Mouse (Mus musculus) thymus, adult 2 months (tissue): ENCODE measurements around the gene Tmem200b. TPM values are rescaled to one million over a fixed set of nuclear protein-coding genes. Genes with fewer than 3 reads are reported as not detected.

Experiments
- DNase-seq: peaks from one replicate; pipeline ENCODE4 v3.0.0; 2021
- H3K27ac ChIP-seq: fragments of 200-500 bp; 2 replicates; pipeline ENCODE4 v1.5.1; 2012; ENCODE audit warnings: low read length, control low read depth; ENCODE audit not compliant: control insufficient read depth, insufficient read depth
- H3K27me3 ChIP-seq: fragments of 200-500 bp; 2 replicates; pipeline ENCODE4 v1.6.1; 2012; ENCODE audit warnings: mild to moderate bottlenecking, low read length, moderate library complexity, mixed read lengths; ENCODE audit not compliant: control insufficient read depth, insufficient read depth
- H3K36me3 ChIP-seq: fragments of 200-500 bp; 2 replicates; pipeline ENCODE4 v1.6.1; 2012; ENCODE audit warnings: mild to moderate bottlenecking, low read length, moderate library complexity; ENCODE audit not compliant: control insufficient read depth, insufficient read depth
- H3K4me1 ChIP-seq: fragments of 200-500 bp; replicated peaks from 2 replicates; pipeline ENCODE4 v1.6.1; 2012; ENCODE audit warnings: low read length; ENCODE audit not compliant: control insufficient read depth, insufficient read depth
- H3K4me3 ChIP-seq: fragments of 200-500 bp; 2 replicates; pipeline ENCODE4 v1.5.1; 2012; ENCODE audit warnings: mild to moderate bottlenecking, low read length, control low read depth, moderate library complexity; ENCODE audit not compliant: control insufficient read depth, insufficient read depth
- CTCF ChIP-seq: fragments of 200-500 bp; IDR thresholded peaks from 2 replicates; pipeline ENCODE4 v1.5.1; 2012; ENCODE audit warnings: mild to moderate bottlenecking, control low read depth, low read length, moderate library complexity, borderline replicate concordance; ENCODE audit not compliant: control insufficient read depth, poor library complexity, insufficient read depth; ENCODE audit errors: extremely low read depth
- POLR2A ChIP-seq: fragments of 200-500 bp; IDR thresholded peaks from 2 replicates; pipeline ENCODE4 v1.6.1; 2012; ENCODE audit warnings: mild to moderate bottlenecking, low read length, control low read depth, moderate library complexity; ENCODE audit not compliant: control insufficient read depth, poor library complexity, insufficient read depth; ENCODE audit errors: extremely low read depth
- WGBS: fragments of 180-500 bp; shearing (Covaris S2); methylation state at CpG from one replicate; pipeline ENCODE4 v1.1.7; 2018; 5-methylcytosine and 5-hydroxymethylcytosine counted together
- polyA plus RNA-seq: library from polyadenylated mRNA; depleted of rRNA; stranded (reverse); fragments of >200 nt; gene quantifications from 2 replicates; pipeline ENCODE4 v1.2.3, GENCODE M21; 2012

The Tmem200b gene
- polyA plus RNA-seq, 1 experiment, result 4.9 TPM

DNA sequence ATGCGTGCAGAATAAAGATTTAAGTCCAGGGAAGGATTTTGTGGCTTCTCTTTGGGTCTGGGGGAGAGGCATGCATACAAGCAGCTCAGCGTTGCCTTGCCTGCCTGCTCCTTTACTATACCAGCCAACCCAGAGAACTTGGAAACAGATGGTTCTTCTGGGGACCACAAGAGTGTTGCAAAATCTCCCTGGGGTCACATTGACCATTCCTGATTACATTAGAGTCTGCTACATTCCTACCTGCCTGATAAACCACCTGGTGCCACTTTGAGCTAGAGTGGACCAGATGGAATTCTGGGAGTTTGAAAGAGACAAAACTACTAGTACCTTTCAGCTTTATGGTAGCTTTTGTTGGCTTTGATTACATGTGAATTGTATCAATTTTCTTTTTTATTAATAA is 44.7 kb upstream of the Tmem200b start:
- 78% methylated on average over 2 of the region's 2 CpGs for WGBS
- Histone ChIP-seq H3K27me3 (no peaks in the 10 kb centered on the region), H3K27ac (no peak overlapping the region), H3K4me3 (no peak overlapping the region), H3K36me3 (no peaks in the 10 kb centered on the region), H3K4me1 (peaks cover 6% of the 10 kb centered on the region; the same call in 1 of the 2 replicates)
- DNase-seq, result no peak
- no peak for TF ChIP-seq CTCF
- TF ChIP-seq POLR2A, result no peak

DNA sequence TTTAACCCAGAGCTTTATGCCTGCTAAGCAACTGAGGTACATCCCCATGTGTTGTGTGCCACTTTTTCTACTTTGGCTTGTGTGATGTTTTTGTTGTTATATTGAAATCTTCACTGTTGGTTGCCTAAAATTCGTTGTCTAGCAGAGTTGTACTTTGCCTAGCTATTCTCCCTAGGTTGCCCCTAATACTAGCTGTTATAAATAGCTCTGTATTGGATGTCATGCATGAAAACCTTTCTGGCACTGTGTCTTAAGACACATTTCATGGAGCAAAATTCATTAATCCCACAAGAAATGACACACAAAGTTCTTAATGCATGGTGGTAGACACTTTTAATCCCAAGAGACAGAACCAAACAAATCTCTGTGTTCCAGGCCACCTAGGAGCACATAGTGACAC is 41.9 kb upstream of the Tmem200b start:
- H3K27me3 ChIP-seq, result no peaks in the 10 kb centered on the region
- WGBS, result 71% methylated on average over 1 of the region's 1 CpGs
- H3K4me1 ChIP-seq, result peaks cover 6% of the 10 kb centered on the region; the same call in 1 of the 2 replicates
- DNase-seq, result no peak
- no peaks in the 10 kb centered on the region for H3K36me3 ChIP-seq
- H3K27ac ChIP-seq, result no peak overlapping the region
- no peak overlapping the region for H3K4me3 ChIP-seq
- no peak for TF ChIP-seq CTCF
- no peak for TF ChIP-seq POLR2A

DNA sequence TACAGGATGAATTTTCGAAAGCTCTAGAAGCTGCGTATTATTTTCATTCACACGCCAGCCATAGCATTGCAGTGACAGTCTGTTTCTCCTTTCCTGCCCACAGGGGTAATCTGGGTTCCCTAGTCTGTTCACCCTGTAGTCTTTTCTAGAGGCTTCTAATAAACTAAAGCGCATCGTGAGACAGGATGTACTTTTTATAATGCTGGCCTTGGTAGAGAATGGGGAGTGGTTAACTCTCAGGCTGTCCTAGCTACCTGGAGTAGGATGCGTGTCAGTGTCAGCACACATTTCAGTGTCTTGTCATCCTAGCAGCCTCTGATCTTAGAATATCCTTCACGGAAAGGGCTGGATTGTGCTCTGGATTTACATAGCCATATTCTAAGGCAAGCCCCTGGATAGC is 40.3 kb upstream of the Tmem200b start:
- Histone ChIP-seq H3K27me3 (no peaks in the 10 kb centered on the region), H3K4me3 (no peak overlapping the region), H3K4me1 (no peaks in the 10 kb centered on the region), H3K36me3 (peaks cover 13% of the 10 kb centered on the region), H3K27ac (no peak overlapping the region)
- 85% methylated on average over 7 of the region's 7 CpGs for WGBS
- no peak for TF ChIP-seq POLR2A
- no peak for TF ChIP-seq CTCF
- DNase-seq, result no peak

DNA sequence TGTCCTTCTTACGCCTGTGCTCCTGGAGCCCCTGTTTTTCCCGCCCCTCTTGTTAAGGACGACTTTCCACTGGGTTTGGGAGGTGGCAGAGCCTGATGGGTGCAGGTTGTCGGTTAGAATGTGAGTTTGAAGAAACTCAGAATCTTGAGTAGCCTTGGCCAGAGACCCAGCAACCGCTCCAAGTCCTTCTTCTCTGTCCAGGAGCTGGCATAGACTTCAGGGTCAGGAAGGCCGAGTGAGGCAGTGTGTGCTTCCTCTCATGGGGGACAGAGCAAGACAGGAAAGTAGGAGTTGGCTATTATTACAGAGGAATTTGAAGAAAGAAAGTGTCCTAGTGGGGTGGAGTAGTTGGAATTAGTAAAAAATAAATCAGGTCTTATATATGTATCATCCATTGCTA is 38.0 kb upstream of the Tmem200b start:
- TF ChIP-seq POLR2A (no peak), CTCF (no peak)
- Histone ChIP-seq H3K4me3 (no peak overlapping the region), H3K27ac (no peak overlapping the region), H3K4me1 (no peaks in the 10 kb centered on the region), H3K36me3 (peaks cover 16% of the 10 kb centered on the region), H3K27me3 (no peaks in the 10 kb centered on the region)
- WGBS, result 92% methylated on average over 6 of the region's 6 CpGs
- no peak for DNase-seq

DNA sequence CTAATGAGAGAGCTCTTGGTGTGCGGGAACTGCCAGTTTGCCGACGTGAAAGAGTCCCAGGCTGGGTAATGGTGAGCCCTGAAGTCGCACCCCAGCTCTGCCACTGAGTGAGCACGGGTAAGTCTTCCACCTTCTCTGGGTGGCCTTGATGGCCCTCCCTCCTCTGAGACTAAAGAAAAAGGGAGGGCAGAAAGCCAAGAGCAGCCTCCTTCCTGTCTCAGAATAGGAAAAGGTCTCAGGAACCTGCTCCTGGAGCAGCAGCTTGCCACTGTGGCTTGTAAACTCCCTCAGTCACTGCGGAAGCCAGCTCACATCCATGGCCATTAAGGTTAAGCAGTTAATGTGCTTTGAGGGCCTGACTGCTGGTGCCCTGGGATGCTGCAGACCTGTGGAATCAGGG is 36.2 kb upstream of the Tmem200b start:
- no peaks in the 10 kb centered on the region for H3K27me3 ChIP-seq
- DNase-seq, result no peak
- H3K4me3 ChIP-seq, result no peak overlapping the region
- WGBS, result 86% methylated on average over 6 of the region's 6 CpGs
- no peaks in the 10 kb centered on the region for H3K4me1 ChIP-seq
- no peak overlapping the region for H3K27ac ChIP-seq
- H3K36me3 ChIP-seq, result peaks cover 16% of the 10 kb centered on the region
- TF ChIP-seq CTCF (no peak), POLR2A (no peak)

DNA sequence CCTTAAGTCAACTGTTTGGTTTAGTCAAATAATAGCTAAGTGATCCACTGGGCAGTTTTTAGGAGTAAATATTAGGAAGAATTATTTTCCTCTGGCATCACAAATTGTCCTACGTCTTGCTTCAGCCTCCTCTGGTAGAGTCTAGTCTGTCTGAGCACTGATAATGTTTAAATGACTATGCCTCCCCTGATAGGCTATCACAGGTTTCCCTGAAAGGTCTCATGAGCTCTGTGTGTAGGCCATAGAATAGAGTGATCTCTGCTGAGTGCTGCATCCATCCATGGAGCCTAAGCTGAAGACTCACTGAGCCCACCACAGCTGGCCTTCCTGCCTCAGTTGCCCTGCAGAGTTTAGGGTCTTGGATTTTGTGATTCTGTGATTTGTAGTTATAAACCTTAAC is 33.0 kb upstream of the Tmem200b start:
- H3K27ac ChIP-seq, result no peak overlapping the region

DNA sequence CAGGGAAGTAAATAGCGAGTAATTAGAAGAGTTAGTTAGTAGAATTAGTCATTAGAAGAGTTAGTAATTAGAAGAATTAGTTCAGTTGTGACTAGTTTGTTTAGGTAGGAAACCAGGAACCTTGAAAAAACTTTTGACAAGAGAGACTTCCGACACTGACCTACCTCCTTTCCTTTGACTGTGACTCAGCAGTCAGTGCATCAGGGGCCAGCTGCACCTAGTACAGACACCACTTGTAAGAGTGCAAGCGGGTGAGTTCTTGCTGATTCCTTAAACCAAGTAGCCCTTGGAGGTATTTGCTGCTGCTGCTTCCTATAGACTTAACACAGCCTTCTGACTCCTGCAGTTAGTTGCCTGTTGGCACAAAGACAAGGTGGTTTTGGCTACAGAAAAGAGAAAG is 30.9 kb upstream of the Tmem200b start:
- no peak overlapping the region for H3K4me3 ChIP-seq
- no peak overlapping the region for H3K27ac ChIP-seq
- H3K4me1 ChIP-seq, result no peaks in the 10 kb centered on the region
- H3K27me3 ChIP-seq, result no peaks in the 10 kb centered on the region
- H3K36me3 ChIP-seq, result peaks cover 51% of the 10 kb centered on the region
- WGBS, result 52% methylated on average over 3 of the region's 3 CpGs
- DNase-seq, result no peak
- TF ChIP-seq CTCF, result no peak
- no peak for TF ChIP-seq POLR2A

More for the DNA sequence above, 33.0 kb upstream of the Tmem200b start:
- H3K36me3 ChIP-seq, result peaks cover 41% of the 10 kb centered on the region
- DNase-seq, result no peak
- 95% methylated on average over 1 of the region's 1 CpGs for WGBS
- no peak overlapping the region for H3K4me3 ChIP-seq
- no peaks in the 10 kb centered on the region for H3K27me3 ChIP-seq
- H3K4me1 ChIP-seq, result no peaks in the 10 kb centered on the region
- TF ChIP-seq CTCF (no peak), POLR2A (no peak)

DNA sequence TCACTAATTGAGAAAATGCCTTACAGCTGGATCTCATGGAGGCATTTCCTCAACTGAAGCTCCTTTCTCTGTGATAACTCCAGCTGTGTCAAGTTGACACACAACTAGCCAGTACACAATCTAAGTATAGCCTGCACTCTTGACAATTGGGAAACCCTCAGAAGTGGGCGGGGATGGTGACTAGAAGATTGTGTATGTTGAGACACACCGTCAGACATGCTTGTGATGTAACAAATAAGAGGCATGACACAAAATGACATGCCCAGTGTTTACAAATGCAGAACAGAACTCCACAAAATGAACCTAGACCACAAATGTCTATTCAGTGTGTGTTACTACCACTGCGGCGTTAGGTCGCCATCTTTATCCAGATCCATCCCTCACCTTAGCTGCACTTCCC is 24.5 kb upstream of the Tmem200b start:
- DNase-seq, result no peak
- Histone ChIP-seq H3K36me3 (peaks cover 83% of the 10 kb centered on the region), H3K4me3 (no peak overlapping the region), H3K27ac (no peak overlapping the region), H3K27me3 (no peaks in the 10 kb centered on the region), H3K4me1 (no peaks in the 10 kb centered on the region)
- 99% methylated on average over 5 of the region's 5 CpGs for WGBS
- no peak for TF ChIP-seq CTCF
- TF ChIP-seq POLR2A, result no peak
